Mouse (Mus musculus) CH12.LX (cell line): ENCODE measurements around the gene Nhlh1. TPM values are rescaled to one million over a fixed set of nuclear protein-coding genes. Genes with fewer than 3 reads are reported as not detected.

Experiments
- DNase-seq: peaks from one replicate; pipeline ENCODE4 v3.0.0-alpha.2; 2013; ENCODE audit errors: extremely low read depth
- H3K27ac ChIP-seq: 2 replicates; pipeline ENCODE4 v1.5.1; 2012; ENCODE audit warnings: low read depth, mild to moderate bottlenecking, control low read depth, moderate library complexity; ENCODE audit not compliant: insufficient read depth
- H3K27me3 ChIP-seq: replicated peaks from 2 replicates; pipeline ENCODE3; 2012; ENCODE audit warnings: inconsistent platforms
- H3K36me3 ChIP-seq, 2 experiments: replicated peaks in 1 of 2; 2 replicates each; pipeline versions ENCODE3 to v1.6.1; 2012; ENCODE audit warnings: inconsistent platforms in 1 of 2, low read length in 1 of 2, mild to moderate bottlenecking in 1 of 2, mixed read lengths in 1 of 2, moderate library complexity in 1 of 2; ENCODE audit not compliant: control insufficient read depth in 1 of 2, insufficient read depth in 1 of 2
- H3K4me1 ChIP-seq, 2 experiments: 2 replicates each; pipeline ENCODE4 v1.6.1; 2012; ENCODE audit warnings: inconsistent platforms in 1 of 2, moderate library complexity in 1 of 2; ENCODE audit not compliant: insufficient read depth in 2 of 2, control insufficient read depth in 1 of 2
- H3K4me2 ChIP-seq: 2 replicates; pipeline ENCODE4 v1.6.1; 2012; ENCODE audit warnings: low read depth, mild to moderate bottlenecking, control low read depth; ENCODE audit not compliant: poor library complexity, insufficient read depth, severe bottlenecking
- H3K4me3 ChIP-seq, 3 experiments: fragments of 150-350 bp in 1 of 3; sonication (generic) in 1 of 3; replicated peaks in 1 of 3; 2 replicates each; pipeline versions ENCODE3 to v1.5.1; 2011 to 2012; ENCODE audit warnings: low read depth in 2 of 3, low read length in 2 of 3, mild to moderate bottlenecking in 2 of 3, moderate library complexity in 2 of 3, control low read depth in 1 of 3, improper control_type of control experiment in 1 of 3, inconsistent platforms in 1 of 3, mixed read lengths in 1 of 3; ENCODE audit not compliant: poor library complexity in 1 of 3
- H3K79me2 ChIP-seq: replicated peaks from 2 replicates; pipeline ENCODE4 v1.6.1; 2012; ENCODE audit warnings: mild to moderate bottlenecking, moderate library complexity; ENCODE audit not compliant: control insufficient read depth, poor library complexity, insufficient read depth, severe bottlenecking; ENCODE audit errors: extremely low read depth
- H3K9ac ChIP-seq: 2 replicates; pipeline ENCODE4 v1.6.1; 2012; ENCODE audit warnings: low read depth, mild to moderate bottlenecking, control low read depth, moderate library complexity; ENCODE audit not compliant: insufficient read depth
- H3K9me3 ChIP-seq: replicated peaks from 2 replicates; pipeline ENCODE3; 2012; ENCODE audit warnings: low read length, inconsistent platforms, mixed read lengths
- CHD1 ChIP-seq: IDR thresholded peaks from 2 replicates; pipeline ENCODE4 v1.6.1; 2012; ENCODE audit warnings: low read depth, low read length, improper control_type of control experiment, inconsistent platforms
- CHD2 ChIP-seq: IDR thresholded peaks from 2 replicates; pipeline ENCODE4 v1.6.1; 2011; ENCODE audit warnings: low read length, improper control_type of control experiment
- E2F4 ChIP-seq: IDR thresholded peaks from 2 replicates; pipeline ENCODE4 v1.6.1; 2011; ENCODE audit warnings: low read depth, low read length, improper control_type of control experiment; ENCODE audit not compliant: insufficient replicate concordance
- EP300 ChIP-seq: IDR thresholded peaks from 2 replicates; pipeline ENCODE4 v1.6.1; 2011; ENCODE audit warnings: low read length, improper control_type of control experiment
- IRF4 ChIP-seq: IDR thresholded peaks from 2 replicates; pipeline ENCODE4 v1.6.1; 2014; ENCODE audit warnings: low read depth, mild to moderate bottlenecking, inconsistent platforms, low read length, improper control_type of control experiment
- KAT2A ChIP-seq: IDR thresholded peaks from 2 replicates; pipeline ENCODE4 v1.6.1; 2012; ENCODE audit warnings: low read length, improper control_type of control experiment, inconsistent platforms; ENCODE audit not compliant: insufficient replicate concordance
- MAZ ChIP-seq: IDR thresholded peaks from 2 replicates; pipeline ENCODE4 v1.6.1; 2012; ENCODE audit warnings: low read depth, mild to moderate bottlenecking, inconsistent platforms, low read length, improper control_type of control experiment, moderate library complexity
- MEF2A ChIP-seq: IDR thresholded peaks from 2 replicates; pipeline ENCODE4 v1.6.1; 2014; ENCODE audit warnings: low read depth, mild to moderate bottlenecking, inconsistent platforms, low read length, improper control_type of control experiment, borderline replicate concordance
- MXI1 ChIP-seq: IDR thresholded peaks from 2 replicates; pipeline ENCODE4 v1.6.1; 2011; ENCODE audit warnings: mild to moderate bottlenecking, low read depth, low read length, improper control_type of control experiment
- MYC ChIP-seq: IDR thresholded peaks from 2 replicates; pipeline ENCODE4 v1.6.1; 2011; ENCODE audit warnings: low read depth, mild to moderate bottlenecking, improper control_type of control experiment, low read length
- SMC3 ChIP-seq: IDR thresholded peaks from 2 replicates; pipeline ENCODE4 v1.6.1; 2011; ENCODE audit warnings: low read depth, low read length, improper control_type of control experiment
- TCF12 ChIP-seq: IDR thresholded peaks from 2 replicates; pipeline ENCODE4 v1.6.1; 2014; ENCODE audit warnings: low read depth, mild to moderate bottlenecking, inconsistent platforms, low read length, improper control_type of control experiment
- ZKSCAN1 ChIP-seq: IDR thresholded peaks from 2 replicates; pipeline ENCODE4 v1.6.1; 2012; ENCODE audit warnings: low read depth, inconsistent platforms, low read length, improper control_type of control experiment, borderline replicate concordance
- dilution Hi-C: fragments of 300-500 bp; cut with MboI; formaldehyde crosslinking; loops from 2 replicates; pipeline ENCODE4 v1.14.3; 2020; ENCODE audit warnings: low sequenced_read_pairs; ENCODE audit not compliant: extremely low pct_unique_long_range_greater_than_20kb, extremely low pct_ligation_motif_present
- in situ Hi-C: fragments of 300-500 bp; cut with MboI; formaldehyde crosslinking; loops from 3 replicates; pipeline ENCODE4 v1.14.3; 2019; ENCODE audit warnings: low sequenced_read_pairs, low pct_ligation_motif_present, low pct_unique_long_range_greater_than_20kb, mixed read lengths
- polyA plus RNA-seq: library from polyadenylated mRNA; unstranded; fragments of >175 nt; gene quantifications from 2 replicates; pipeline ENCODE4 v1.2.1, GENCODE M21; 2012; ENCODE audit warnings: low read depth; ENCODE audit not compliant: insufficient read length
- total RNA-seq, 2 experiments: library from RNA; depleted of rRNA; stranded (reverse); fragments of 300-350 nt in 1 of 2; fragments of >200 nt in 1 of 2; gene quantifications; 2 replicates each; pipeline ENCODE4 v1.2.3; 2012 to 2014

Nhlh1 gene
- total and polyA plus RNA-seq, 3 experiments = not detected

DNA sequence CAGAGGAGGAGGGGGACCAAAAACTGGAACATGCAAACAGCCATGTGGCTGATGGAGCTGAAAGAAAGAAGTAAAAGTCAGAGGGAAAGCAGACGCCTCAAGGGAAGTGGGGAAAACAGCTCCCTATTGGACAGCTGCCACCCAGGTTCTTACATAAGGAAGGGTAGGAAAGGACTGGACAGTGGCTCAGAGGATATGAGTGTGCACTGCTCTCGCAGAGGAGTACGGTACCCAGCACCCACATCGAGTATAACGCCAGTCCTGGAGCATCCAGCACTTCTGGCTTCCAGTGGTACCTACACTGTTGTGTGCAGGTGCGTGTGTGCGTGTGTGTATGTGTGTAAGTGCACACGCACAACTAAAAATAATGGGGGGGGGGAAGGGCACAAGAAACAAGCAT is 11.0 kb downstream of the Nhlh1 start:
- no peak overlapping the region for H3K9ac ChIP-seq
- peaks cover 3 to 16% of the 10 kb centered on the region in 2 experiments; a peak in 2 of 4 replicates for H3K4me1 ChIP-seq
- H3K4me3 ChIP-seq = no peak overlapping the region
- peaks cover 0 to 29% of the 10 kb centered on the region in 2 experiments for H3K36me3 ChIP-seq
- no peaks in the 10 kb centered on the region for H3K27me3 ChIP-seq
- H3K79me2 ChIP-seq = no peaks in the 10 kb centered on the region
- no peak for DNase-seq
- in situ Hi-C loops (loop anchor here (25.0 kb wide), 1 partner anchor 266 kb away; no protein-coding TSS in a partner anchor), dilution Hi-C loops (no loop called here)
- peak overlapping the region; percentile 59; the same call in 1 of the 2 replicates for H3K4me2 ChIP-seq
- H3K27ac ChIP-seq = no peak overlapping the region
- no peaks in the 10 kb centered on the region for H3K9me3 ChIP-seq
- TF ChIP-seq E2F4 (no peak), MXI1 (no peak), ZKSCAN1 (no peak), EP300 (no peak), SMC3 (no peak), MYC (no peak), TCF12 (no peak), MEF2A (no peak), MAZ (no peak), CHD2 (no peak)

GRCm38 (mm10) chr1:172029914-172030313 is 27.5 kb downstream of the Nhlh1 start:
- no peak overlapping the region for H3K4me2 ChIP-seq
- H3K4me1 ChIP-seq = peaks cover 7 to 20% of the 10 kb centered on the region in 2 experiments; a peak in 3 of 4 replicates
- no peaks in the 10 kb centered on the region for H3K27me3 ChIP-seq
- no peaks in the 10 kb centered on the region for H3K36me3 ChIP-seq
- DNase-seq = no peak
- in situ Hi-C loops (loop anchor here (25.0 kb wide), 1 partner anchor 282 kb away; no protein-coding TSS in a partner anchor), dilution Hi-C loops (no loop called here)
- no peaks in the 10 kb centered on the region for H3K9me3 ChIP-seq
- no peak overlapping the region for H3K4me3 ChIP-seq
- no peaks in the 10 kb centered on the region for H3K79me2 ChIP-seq
- H3K9ac ChIP-seq = no peak overlapping the region
- H3K27ac ChIP-seq = no peak overlapping the region
- TF ChIP-seq KAT2A (no peak), IRF4 (no peak), CHD1 (no peak), MYC (no peak), MAZ (no peak)
